In genomic region chr6:115062605-115063350, GRCm38 (mm10) we compare ENCODE assay signal across 21 mouse cellular contexts. TPM values are rescaled to one million over a fixed set of nuclear protein-coding genes. Genes with fewer than 3 reads are reported as not detected.
DNase-seq lines count a peak whose midpoint lies in the region; ATAC-seq and TF ChIP-seq lines count a peak whose summit lies in the region.
"Had no signal": no experiment of that assay in that cellular context is flagged by ENCODE, and none has a peak within 500 bp of the region (broad histone marks: within the 10 kb centered on the region; RNA-seq: fewer than 3 reads in every experiment).

No protein-coding gene starts in this region.

- H3K27me3 ChIP-seq in lung, embryonic 14.5 days (ENCODE audit: insufficient read depth, low read length): no peaks in the 10 kb centered on the region
- H3K27me3 ChIP-seq: forebrain, embryonic 13.5 days; hindbrain, embryonic 12.5 days; hindbrain, embryonic 15.5 days had no signal

- no peak for TF ChIP-seq CTCF in lung, embryonic 14.5 days (IDR thresholded peaks at IDR 0.05; ENCODE audit: low read depth)

- no peak for ATAC-seq in lung, embryonic 14.5 days (ENCODE audit: insufficient read depth)
- ATAC-seq: CD4-positive, CD25-positive, alpha-beta regulatory T cell, adult 4 months; forebrain, embryonic 13.5 days; forebrain, embryonic 16.5 days; Patski had no signal

- DNase-seq in lung, embryonic 14.5 days: peak; percentile 54
- DNase-seq in lung, postnatal 25 days (ENCODE audit: low spot score): no peak
- DNase-seq in ovary, adult 18-20 months (ENCODE audit: low spot score): peak; percentile 17
- DNase-seq in ovary, postnatal 14 days (ENCODE audit: low spot score): no peak
- peak; percentile 28 for DNase-seq in forelimb bud, embryonic 11.5 days (ENCODE audit: low read depth, low spot score)
- DNase-seq in layer of hippocampus, adult 11-12 months (ENCODE audit: low spot score): no peak
- DNase-seq: adrenal gland, adult 2 months; adrenal gland, postnatal 14 days; cerebellum, adult 11 months; cerebellum, adult 2 months; gastrocnemius, adult 2 months; gastrocnemius, postnatal 14 days; heart, adult 11 months had no signal

- H3K4me3 ChIP-seq in lung, embryonic 14.5 days (ENCODE audit: low read depth, low read length): no peak overlapping the region
- H3K4me3 ChIP-seq: forebrain, embryonic 10.5 days; forebrain, embryonic 13.5 days; gastrocnemius, adult 2 months; hindbrain, embryonic 12.5 days; hindbrain, embryonic 15.5 days had no signal

- H3K9me3 ChIP-seq in lung, embryonic 14.5 days (ENCODE audit: low read depth, low read length): no peaks in the 10 kb centered on the region
- H3K9me3 ChIP-seq: forebrain, embryonic 10.5 days; forebrain, embryonic 13.5 days; hindbrain, embryonic 12.5 days; hindbrain, embryonic 15.5 days had no signal

- 49% methylated on average over 5 of the region's 5 CpGs for WGBS in lung, embryonic 14.5 days

- no peak overlapping the region for H3K27ac ChIP-seq in lung, embryonic 14.5 days (ENCODE audit: low read depth)
- H3K27ac ChIP-seq: forebrain, embryonic 10.5 days; forebrain, embryonic 13.5 days; gastrocnemius, adult 2 months; hindbrain, embryonic 12.5 days; hindbrain, embryonic 15.5 days had no signal

- no peak overlapping the region for H3K9ac ChIP-seq in lung, embryonic 14.5 days
- H3K9ac ChIP-seq: forebrain, embryonic 13.5 days; hindbrain, embryonic 12.5 days; hindbrain, embryonic 15.5 days had no signal

- H3K36me3 ChIP-seq in lung, embryonic 14.5 days (ENCODE audit: insufficient read depth): no peaks in the 10 kb centered on the region
- H3K36me3 ChIP-seq: forebrain, embryonic 10.5 days; hindbrain, embryonic 12.5 days; hindbrain, embryonic 15.5 days had no signal

- no peak overlapping the region for H3K4me2 ChIP-seq in lung, embryonic 14.5 days
- H3K4me2 ChIP-seq: forebrain, embryonic 13.5 days; heart, embryonic 11.5 days; hindbrain, embryonic 12.5 days; hindbrain, embryonic 15.5 days had no signal

- no peaks in the 10 kb centered on the region for H3K4me1 ChIP-seq in lung, embryonic 14.5 days (ENCODE audit: insufficient read depth)
- H3K4me1 ChIP-seq: forebrain, embryonic 10.5 days; hindbrain, embryonic 12.5 days had no signal

RNA-seq across cellular contexts. Expression of gene Tamm41, which starts 25.1 kb away (rescaled TPM):
- polyA plus RNA-seq in lung, embryonic 14.5 days (2014; fragmentation: Nextera tagmentation; extraction: Ambion mirVana): 76.2 and 76.7 TPM in 2 replicates

Comparison
In these comparisons a context has a peak if more than half of its experiments do, and no peak if none do; other contexts are left out.
1. DNase-seq: peak in lung, embryonic 14.5 days (single experiment), ovary, adult 18-20 months (single experiment) and forelimb bud, embryonic 11.5 days (single experiment); none in lung, postnatal 25 days (single experiment), ovary, postnatal 14 days (single experiment) and layer of hippocampus, adult 11-12 months (single experiment).